In the genomic region with DNA sequence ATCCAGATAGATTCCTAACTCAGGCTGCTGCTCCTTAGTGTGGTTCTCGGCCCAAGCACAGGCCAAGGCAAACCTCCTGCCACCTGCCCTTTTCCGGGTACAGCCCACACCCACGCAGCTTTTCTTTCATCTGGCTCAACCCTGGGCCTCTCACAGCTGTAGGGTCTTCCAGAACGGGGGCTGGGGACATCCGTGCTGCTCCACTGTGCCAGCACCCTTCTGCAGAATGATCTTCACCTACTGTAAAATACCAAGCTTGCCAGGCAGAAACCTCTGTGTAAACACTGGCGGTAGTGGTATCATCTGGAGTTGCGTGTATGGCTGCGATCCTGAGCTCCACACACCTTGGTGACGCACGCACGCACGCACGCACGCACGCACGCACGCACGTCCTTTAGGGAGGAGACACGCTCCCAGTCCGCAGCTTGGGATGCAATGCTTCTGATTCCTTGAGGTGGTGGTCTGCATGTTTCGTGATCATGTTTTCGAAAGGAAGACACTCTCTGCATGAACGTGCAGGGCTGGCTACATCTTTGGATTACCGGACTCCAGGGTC, we compare ENCODE assay signal across 16 mouse cellular contexts. TPM values are rescaled to one million over a fixed set of nuclear protein-coding genes. Genes with fewer than 3 reads are reported as not detected.
DNase-seq lines count a peak whose midpoint lies in the region; ATAC-seq lines count a peak whose summit lies in the region.
"Had no signal": no experiment of that assay in that cellular context is flagged by ENCODE, and none has a peak within 500 bp of the region (broad histone marks: within the 10 kb centered on the region; RNA-seq: fewer than 3 reads in every experiment).

No protein-coding gene starts in this region.

- peaks cover 7% of the 10 kb centered on the region; the same call in 1 of the 2 replicates for H3K4me1 ChIP-seq in embryonic facial prominence, embryonic 14.5 days (ENCODE audit: control insufficient read depth, insufficient read depth, low read length)

- no peak overlapping the region for H3K4me3 ChIP-seq in embryonic facial prominence, embryonic 14.5 days (ENCODE audit: low read depth, low read length)
- H3K4me3 ChIP-seq: gastrocnemius, adult 2 months; heart, adult 2 months; neural tube, embryonic 12.5 days had no signal

- intact Hi-C loops in left cerebral cortex, postnatal 4 days (cut with DNase I): no loop called here

- 84% methylated on average over 24 of the region's 24 CpGs for WGBS in embryonic facial prominence, embryonic 14.5 days

- ATAC-seq in embryonic facial prominence, embryonic 14.5 days (ENCODE audit: low read depth): no peak
- ATAC-seq: CD4-positive, CD25-positive, alpha-beta regulatory T cell, adult 4 months; forebrain, postnatal 0 days had no signal

- H3K36me3 ChIP-seq in embryonic facial prominence, embryonic 14.5 days (ENCODE audit: control insufficient read depth, insufficient read depth, low read length): peaks cover 46% of the 10 kb centered on the region

- no peak overlapping the region for H3K27ac ChIP-seq in embryonic facial prominence, embryonic 14.5 days (replicated peaks; ENCODE audit: low read depth, low read length)
- H3K27ac ChIP-seq: heart, adult 2 months; neural tube, embryonic 12.5 days had no signal

- H3K4me2 ChIP-seq in embryonic facial prominence, embryonic 14.5 days (ENCODE audit: low read depth, low read length): no peak overlapping the region
- H3K4me2 ChIP-seq: neural tube, embryonic 12.5 days had no signal

- DNase-seq in adrenal gland, postnatal 14 days: peak; percentile 1
- DNase-seq in adrenal gland, postnatal 25 days: no peak
- DNase-seq in layer of hippocampus, adult 9-11 months: peak; percentile 1
- no peak for DNase-seq in layer of hippocampus, adult 8-10 months (ENCODE audit: low spot score in 2 of 2)
- DNase-seq in ES-CJ7 (ENCODE audit: low read depth, low spot score): peak; percentile 59
- DNase-seq in embryonic facial prominence, embryonic 14.5 days (ENCODE audit: low spot score): no peak
- no peak for DNase-seq in left cerebral cortex, postnatal 4 days
- DNase-seq in cerebellum, adult 11 months: no peak
- DNase-seq: cerebellum, adult 9-11 months; forebrain, postnatal 0 days; kidney, adult 2 months; lung, postnatal 36 days had no signal

- H3K9me3 ChIP-seq in embryonic facial prominence, embryonic 14.5 days (ENCODE audit: control insufficient read depth, low read length): no peaks in the 10 kb centered on the region
- H3K9me3 ChIP-seq: neural tube, embryonic 12.5 days had no signal

- H3K27me3 ChIP-seq in embryonic facial prominence, embryonic 14.5 days (replicated peaks; ENCODE audit: control insufficient read depth, insufficient read depth, low read length): no peaks in the 10 kb centered on the region
- H3K27me3 ChIP-seq: neural tube, embryonic 12.5 days had no signal

- H3K9ac ChIP-seq in embryonic facial prominence, embryonic 14.5 days (ENCODE audit: low read depth, low read length): peak overlapping the region; percentile 30; the same call in 1 of the 2 replicates
- H3K9ac ChIP-seq: forebrain, postnatal 0 days; neural tube, embryonic 12.5 days had no signal

RNA-seq across cellular contexts. Expression of a gene that starts 31.0 kb away (rescaled TPM):
- total RNA-seq in adrenal gland, postnatal 14 days (2021): 39.8 and 79.2 TPM in 2 replicates
- total RNA-seq in adrenal gland, postnatal 25 days (2021): 18.5 and 21.8 TPM in 2 replicates
- total RNA-seq in layer of hippocampus, adult 8-10 months (2022): 10 to 100 TPM in 2 of 4 experiments, 1 to 10 TPM in 2; 3.7 to 18.7 (median 8.7) TPM
- polyA plus RNA-seq in embryonic facial prominence, embryonic 14.5 days (2014; fragmentation: Nextera tagmentation; extraction: Ambion mirVana): 51.4 and 52.1 TPM in 2 replicates
- 1 to 10 TPM; 4.1 to 5.2 TPM for total RNA-seq in left cerebral cortex, postnatal 4 days (2021)

Comparison
In these comparisons a context has a peak if more than half of its experiments do, and no peak if none do; other contexts are left out.
1. DNase-seq: peak in adrenal gland, postnatal 14 days (single experiment), layer of hippocampus, adult 9-11 months (single experiment) and ES-CJ7 (single experiment); none in adrenal gland, postnatal 25 days (single experiment), layer of hippocampus, adult 8-10 months (0 of 2), embryonic facial prominence, embryonic 14.5 days (single experiment), left cerebral cortex, postnatal 4 days (single experiment) and cerebellum, adult 11 months (single experiment).